Mouse (Mus musculus): ENCODE data around the gene Casr. TPM values are rescaled to one million over a fixed set of nuclear protein-coding genes. Genes with fewer than 3 reads are reported as not detected.

Gene Casr
- polyA plus RNA-seq (2012; rRNA removed): 1.1 TPM in 2 replicates

GRCm38 (mm10) chr16:36561386-36562338 is at the start of gene Casr:
Gene Casr (minus strand): TSS chr16:36562141.
- no peaks in the 10 kb centered on the region for H3K36me3 ChIP-seq (ENCODE audit: control insufficient read depth, insufficient read depth, low read length)
- no peak within 1 kb of the TSS for H3K27ac ChIP-seq (ENCODE audit: control insufficient read depth, insufficient read depth, low read depth, low read length)
- H3K4me3 ChIP-seq (ENCODE audit: control insufficient read depth, low read depth, low read length): no peak within 1 kb of the TSS
- TF ChIP-seq POLR2A (IDR thresholded peaks at IDR 0.05; ENCODE audit: control insufficient read depth, low read depth, low read length) (no peak), CTCF (IDR thresholded peaks at IDR 0.05; ENCODE audit: control insufficient read depth, insufficient read depth, insufficient replicate concordance, low read depth, low read length) (no peak)
- peaks cover 6% of the 10 kb centered on the region for H3K4me1 ChIP-seq (ENCODE audit: control insufficient read depth, insufficient read depth, low read length)
- H3K27me3 ChIP-seq (ENCODE audit: control insufficient read depth, insufficient read depth, low read length): no peaks in the 10 kb centered on the region

- Histone ChIP-seq H3K27ac (ENCODE audit: control insufficient read depth, insufficient read depth, low read depth, low read length) (no peak overlapping the region), H3K36me3 (ENCODE audit: control insufficient read depth, insufficient read depth, low read length) (no peaks in the 10 kb centered on the region), H3K27me3 (ENCODE audit: control insufficient read depth, insufficient read depth, low read length) (no peaks in the 10 kb centered on the region), H3K4me1 (ENCODE audit: control insufficient read depth, insufficient read depth, low read length) (no peaks in the 10 kb centered on the region), H3K4me3 (ENCODE audit: control insufficient read depth, low read depth, low read length) (no peak overlapping the region)
- TF ChIP-seq CTCF (IDR thresholded peaks at IDR 0.05; ENCODE audit: control insufficient read depth, insufficient read depth, insufficient replicate concordance, low read depth, low read length) (no peak), POLR2A (IDR thresholded peaks at IDR 0.05; ENCODE audit: control insufficient read depth, low read depth, low read length) (no peak)
Measured at GRCm38 (mm10) chr16:36602632-36603031, 40.7 kb upstream of the Casr start.

- H3K36me3 ChIP-seq (ENCODE audit: control insufficient read depth, insufficient read depth, low read length): no peaks in the 10 kb centered on the region
- H3K4me1 ChIP-seq (ENCODE audit: control insufficient read depth, insufficient read depth, low read length): no peaks in the 10 kb centered on the region
- H3K27me3 ChIP-seq (ENCODE audit: control insufficient read depth, insufficient read depth, low read length): no peaks in the 10 kb centered on the region
- TF ChIP-seq POLR2A (IDR thresholded peaks at IDR 0.05; ENCODE audit: control insufficient read depth, low read depth, low read length): no peak
- no peak for TF ChIP-seq CTCF (IDR thresholded peaks at IDR 0.05; ENCODE audit: control insufficient read depth, insufficient read depth, insufficient replicate concordance, low read depth, low read length)
- H3K27ac ChIP-seq (ENCODE audit: control insufficient read depth, insufficient read depth, low read depth, low read length): no peak overlapping the region
- H3K4me3 ChIP-seq (ENCODE audit: control insufficient read depth, low read depth, low read length): no peak overlapping the region
Measured at GRCm38 (mm10) chr16:36598265-36598664, 36.3 kb upstream of the Casr start.

- no peak overlapping the region for H3K27ac ChIP-seq (ENCODE audit: control insufficient read depth, insufficient read depth, low read depth, low read length)
- TF ChIP-seq CTCF (IDR thresholded peaks at IDR 0.05; ENCODE audit: control insufficient read depth, insufficient read depth, insufficient replicate concordance, low read depth, low read length) (no peak), POLR2A (IDR thresholded peaks at IDR 0.05; ENCODE audit: control insufficient read depth, low read depth, low read length) (no peak)
- no peaks in the 10 kb centered on the region for H3K4me1 ChIP-seq (ENCODE audit: control insufficient read depth, insufficient read depth, low read length)
- H3K27me3 ChIP-seq (ENCODE audit: control insufficient read depth, insufficient read depth, low read length): no peaks in the 10 kb centered on the region
- H3K4me3 ChIP-seq (ENCODE audit: control insufficient read depth, low read depth, low read length): no peak overlapping the region
- H3K36me3 ChIP-seq (ENCODE audit: control insufficient read depth, insufficient read depth, low read length): no peaks in the 10 kb centered on the region
Measured at GRCm38 (mm10) chr16:36596671-36597410, 34.9 kb upstream of the Casr start.

- no peak overlapping the region for H3K27ac ChIP-seq (ENCODE audit: control insufficient read depth, insufficient read depth, low read depth, low read length)
- no peak overlapping the region for H3K4me3 ChIP-seq (ENCODE audit: control insufficient read depth, low read depth, low read length)
- H3K4me1 ChIP-seq (ENCODE audit: control insufficient read depth, insufficient read depth, low read length): no peaks in the 10 kb centered on the region
- no peaks in the 10 kb centered on the region for H3K27me3 ChIP-seq (ENCODE audit: control insufficient read depth, insufficient read depth, low read length)
- no peaks in the 10 kb centered on the region for H3K36me3 ChIP-seq (ENCODE audit: control insufficient read depth, insufficient read depth, low read length)
- no peak for TF ChIP-seq CTCF (IDR thresholded peaks at IDR 0.05; ENCODE audit: control insufficient read depth, insufficient read depth, insufficient replicate concordance, low read depth, low read length)
- TF ChIP-seq POLR2A (IDR thresholded peaks at IDR 0.05; ENCODE audit: control insufficient read depth, low read depth, low read length): no peak
Measured at GRCm38 (mm10) chr16:36589898-36590297, 28.0 kb upstream of the Casr start.

- Histone ChIP-seq H3K27ac (ENCODE audit: control insufficient read depth, insufficient read depth, low read depth, low read length) (no peak overlapping the region), H3K27me3 (ENCODE audit: control insufficient read depth, insufficient read depth, low read length) (no peaks in the 10 kb centered on the region), H3K4me1 (ENCODE audit: control insufficient read depth, insufficient read depth, low read length) (no peaks in the 10 kb centered on the region), H3K4me3 (ENCODE audit: control insufficient read depth, low read depth, low read length) (no peak overlapping the region), H3K36me3 (ENCODE audit: control insufficient read depth, insufficient read depth, low read length) (no peaks in the 10 kb centered on the region)
- TF ChIP-seq POLR2A (IDR thresholded peaks at IDR 0.05; ENCODE audit: control insufficient read depth, low read depth, low read length) (no peak), CTCF (IDR thresholded peaks at IDR 0.05; ENCODE audit: control insufficient read depth, insufficient read depth, insufficient replicate concordance, low read depth, low read length) (no peak)
Measured at GRCm38 (mm10) chr16:36587971-36588370, 26.0 kb upstream of the Casr start.

GRCm38 (mm10) chr16:36582073-36582472 is 20.1 kb upstream of the Casr start:
- H3K4me1 ChIP-seq (ENCODE audit: control insufficient read depth, insufficient read depth, low read length): no peaks in the 10 kb centered on the region
- H3K27ac ChIP-seq (ENCODE audit: control insufficient read depth, insufficient read depth, low read depth, low read length): no peak overlapping the region
- TF ChIP-seq POLR2A (IDR thresholded peaks at IDR 0.05; ENCODE audit: control insufficient read depth, low read depth, low read length) (no peak), CTCF (IDR thresholded peaks at IDR 0.05; ENCODE audit: control insufficient read depth, insufficient read depth, insufficient replicate concordance, low read depth, low read length) (no peak)
- H3K27me3 ChIP-seq (ENCODE audit: control insufficient read depth, insufficient read depth, low read length): no peaks in the 10 kb centered on the region
- no peak overlapping the region for H3K4me3 ChIP-seq (ENCODE audit: control insufficient read depth, low read depth, low read length)
- no peaks in the 10 kb centered on the region for H3K36me3 ChIP-seq (ENCODE audit: control insufficient read depth, insufficient read depth, low read length)

All from testis, adult 2 months (tissue).